Mouse (Mus musculus) midbrain, embryonic 11.5 days (tissue): ENCODE measurements around the gene Hacl1. TPM values are rescaled to one million over a fixed set of nuclear protein-coding genes. Genes with fewer than 3 reads are reported as not detected.

Experiments used
- ATAC-seq: fragments of 200-750 bp; cut with Nextera tagmentation; 2 replicates; pipeline ENCODE4 v1.8.0; 2017; ENCODE audit warnings: moderate TSS enrichment, moderate library complexity; ENCODE audit not compliant: low FRiP score
- DNase-seq: peaks from one replicate; pipeline ENCODE4 v3.0.0; 2015; ENCODE audit warnings: low spot score; ENCODE audit errors: missing footprints
- H3K27ac ChIP-seq: fragments of 300-500 bp; sonication (generic); 2 replicates; pipeline ENCODE4 v1.5.1; 2014; ENCODE audit warnings: low read depth, low read length
- H3K27me3 ChIP-seq: fragments of 300-500 bp; sonication (generic); 2 replicates; pipeline ENCODE4 v1.6.1; 2014; ENCODE audit warnings: mild to moderate bottlenecking, low read length, moderate library complexity, mixed read lengths; ENCODE audit not compliant: control insufficient read depth, insufficient read depth
- H3K36me3 ChIP-seq: fragments of 300-500 bp; sonication (generic); 2 replicates; pipeline ENCODE4 v1.6.1; 2014; ENCODE audit warnings: mild to moderate bottlenecking, low read length, moderate library complexity, mixed read lengths; ENCODE audit not compliant: control insufficient read depth, insufficient read depth
- H3K4me1 ChIP-seq: fragments of 300-500 bp; sonication (generic); 2 replicates; pipeline ENCODE4 v1.6.1; 2014; ENCODE audit warnings: low read length; ENCODE audit not compliant: control insufficient read depth, insufficient read depth
- H3K4me2 ChIP-seq: fragments of 300-500 bp; sonication (generic); 2 replicates; pipeline ENCODE4 v1.6.1; 2014; ENCODE audit warnings: mild to moderate bottlenecking, moderate library complexity
- H3K4me3 ChIP-seq: fragments of 300-500 bp; sonication (generic); 2 replicates; pipeline ENCODE4 v1.5.1; 2014; ENCODE audit warnings: low read depth, low read length
- H3K9ac ChIP-seq: fragments of 300-500 bp; sonication (generic); 2 replicates; pipeline ENCODE4 v1.6.1; 2014; ENCODE audit warnings: low read length
- H3K9me3 ChIP-seq: fragments of 300-500 bp; sonication (generic); 2 replicates; pipeline ENCODE4 v1.6.1; 2016; ENCODE audit warnings: low read length; ENCODE audit not compliant: control insufficient read depth
- WGBS: fragments of 180-500 bp; shearing (Covaris S2); extraction: QIAGEN DNeasy Blood & Tissue Kit; methylation state at CpG from one replicate; pipeline ENCODE4 v1.1.7; 2014; 5-methylcytosine and 5-hydroxymethylcytosine counted together
- polyA plus RNA-seq: library from polyadenylated mRNA; unstranded; fragments of >200 nt; fragmentation: Nextera tagmentation; extraction: Ambion mirVana; gene quantifications from 2 replicates; pipeline ENCODE4 v1.2.1, GENCODE M21; 2014

Hacl1 gene
- polyA plus RNA-seq, result 9.6 and 10.9 TPM in 2 replicates

DNA sequence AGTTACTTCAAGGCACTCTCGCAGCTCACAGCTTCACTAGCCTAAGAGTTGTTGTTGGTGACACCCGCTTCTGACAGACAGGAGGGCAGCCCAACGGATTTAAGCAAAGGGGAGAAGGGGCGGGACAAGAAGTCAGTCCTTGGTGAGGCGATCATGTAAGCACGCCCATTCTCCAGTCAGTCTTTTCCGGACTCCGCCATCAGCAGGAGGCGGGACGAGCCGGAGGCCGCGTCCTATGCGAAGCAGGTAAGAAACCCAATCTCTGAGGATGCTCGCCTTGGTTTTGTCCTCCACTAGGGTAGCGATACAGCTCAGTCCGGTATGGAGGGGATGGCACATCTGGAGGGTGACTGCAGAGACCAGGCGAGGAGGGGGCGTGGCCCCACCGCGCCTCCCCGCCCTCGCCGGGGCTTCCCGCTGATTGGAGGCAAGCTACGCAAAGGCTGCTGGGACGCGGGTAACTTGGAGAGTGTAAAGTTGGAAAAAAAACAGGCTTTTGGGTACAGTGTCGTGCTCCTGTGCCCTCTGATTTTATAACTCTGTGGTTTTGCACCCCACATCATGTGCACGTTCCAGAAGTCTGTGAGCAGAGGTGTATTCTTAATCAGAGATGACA, at the start of gene Hacl1, which contains the start of gene Btd:
TSS of gene Hacl1 (minus strand) at position 397 of the 616 bp plus-strand sequence.
TSS of gene Btd (plus strand) at position 139 of the 616 bp plus-strand sequence.
- DNase-seq, result peak; percentile 99
- ATAC-seq, result peak; percentile 97
- Histone ChIP-seq H3K27me3 (no peaks in the 10 kb centered on the region), H3K9ac (peak within 1 kb of the TSS; percentile 61), H3K4me2 (peak within 1 kb of the TSS; percentile 95), H3K27ac (peak within 1 kb of the TSS; percentile 32), H3K4me1 (peaks cover 8% of the 10 kb centered on the region; the same call in 1 of the 2 replicates), H3K4me3 (peak within 1 kb of the TSS; percentile 62), H3K36me3 (no peaks in the 10 kb centered on the region), H3K9me3 (no peaks in the 10 kb centered on the region)
- WGBS, result under 1% methylated on average over 30 of the region's 30 CpGs

GRCm38 (mm10) chr14:31686231-31686630, 45.1 kb upstream of the Hacl1 start:
- Histone ChIP-seq H3K9me3 (no peaks in the 10 kb centered on the region), H3K36me3 (no peaks in the 10 kb centered on the region), H3K27ac (no peak overlapping the region), H3K4me3 (no peak overlapping the region), H3K27me3 (no peaks in the 10 kb centered on the region), H3K4me2 (no peak overlapping the region), H3K9ac (no peak overlapping the region), H3K4me1 (no peaks in the 10 kb centered on the region; the same call in 1 of the 2 replicates)
- ATAC-seq, result no peak
- WGBS, result 97% methylated on average over 1 of the region's 1 CpGs
- DNase-seq, result peak; percentile 61

- Histone ChIP-seq H3K27ac (no peak overlapping the region), H3K9me3 (no peaks in the 10 kb centered on the region), H3K4me3 (no peak overlapping the region), H3K4me1 (no peaks in the 10 kb centered on the region; the same call in 1 of the 2 replicates), H3K27me3 (no peaks in the 10 kb centered on the region), H3K4me2 (no peak overlapping the region), H3K9ac (no peak overlapping the region), H3K36me3 (no peaks in the 10 kb centered on the region)
- 90% methylated on average over 10 of the region's 10 CpGs for WGBS
- ATAC-seq, result no peak
- DNase-seq, result peak; percentile 10
Observed at GRCm38 (mm10) chr14:31685680-31686079, 44.6 kb upstream of the Hacl1 start.

GRCm38 (mm10) chr14:31684343-31685040, 43.4 kb upstream of the Hacl1 start:
- no peaks in the 10 kb centered on the region for H3K27me3 ChIP-seq
- peak; percentile 56 for DNase-seq
- H3K9ac ChIP-seq, result no peak overlapping the region
- H3K36me3 ChIP-seq, result no peaks in the 10 kb centered on the region
- no peaks in the 10 kb centered on the region; the same call in 1 of the 2 replicates for H3K4me1 ChIP-seq
- no peak overlapping the region for H3K4me3 ChIP-seq
- no peak for ATAC-seq
- 82% methylated on average over 7 of the region's 7 CpGs for WGBS
- no peak overlapping the region for H3K27ac ChIP-seq
- H3K4me2 ChIP-seq, result no peak overlapping the region
- no peaks in the 10 kb centered on the region for H3K9me3 ChIP-seq

- H3K27ac ChIP-seq, result no peak overlapping the region
- H3K4me3 ChIP-seq, result no peak overlapping the region
- no peak for ATAC-seq
- no peaks in the 10 kb centered on the region for H3K9me3 ChIP-seq
- no peaks in the 10 kb centered on the region for H3K27me3 ChIP-seq
- DNase-seq, result peak; percentile 12
- WGBS, result 90% methylated on average over 2 of the region's 2 CpGs
- H3K9ac ChIP-seq, result no peak overlapping the region
- no peaks in the 10 kb centered on the region; the same call in 1 of the 2 replicates for H3K4me1 ChIP-seq
- H3K4me2 ChIP-seq, result no peak overlapping the region
- no peaks in the 10 kb centered on the region for H3K36me3 ChIP-seq
Observed at GRCm38 (mm10) chr14:31683610-31684009, 42.5 kb upstream of the Hacl1 start.

DNA sequence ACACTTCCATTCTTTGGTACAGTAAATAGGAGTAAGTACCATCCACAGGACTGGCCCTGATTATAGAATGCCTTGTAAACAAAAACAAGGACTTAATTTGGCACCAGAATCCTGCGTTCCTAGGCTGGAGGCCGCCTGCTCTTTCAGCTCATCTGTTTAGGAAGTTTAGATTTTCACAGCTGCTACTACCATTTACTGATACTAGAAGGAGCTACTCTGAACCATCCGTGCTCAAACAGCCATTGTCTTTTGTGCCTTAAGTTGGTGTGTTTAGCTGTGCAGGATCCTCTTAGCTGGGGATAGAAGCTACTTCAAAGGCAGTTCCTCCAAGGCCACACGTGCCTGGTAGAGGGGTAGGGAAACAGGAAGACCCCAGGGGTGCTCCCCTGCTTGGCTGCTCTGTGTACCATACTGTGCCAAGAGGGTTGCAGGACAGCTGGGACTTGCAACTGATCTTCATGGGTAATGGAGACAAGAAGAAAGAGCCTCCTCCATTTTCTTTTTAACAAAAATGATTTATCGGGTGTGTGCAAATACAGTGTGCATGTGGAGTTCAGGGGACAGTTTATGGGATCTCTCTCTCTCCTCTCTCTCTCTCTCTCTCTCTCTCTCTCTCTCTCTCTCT, 41.0 kb upstream of the Hacl1 start:
- H3K9me3 ChIP-seq, result no peaks in the 10 kb centered on the region
- no peak overlapping the region for H3K9ac ChIP-seq
- H3K27ac ChIP-seq, result no peak overlapping the region
- H3K4me1 ChIP-seq, result no peaks in the 10 kb centered on the region; the same call in 1 of the 2 replicates
- no peak for ATAC-seq
- H3K4me3 ChIP-seq, result no peak overlapping the region
- DNase-seq, result peak; percentile 76
- H3K36me3 ChIP-seq, result no peaks in the 10 kb centered on the region
- WGBS, result 47% methylated on average over 5 of the region's 5 CpGs
- no peaks in the 10 kb centered on the region for H3K27me3 ChIP-seq
- no peak overlapping the region for H3K4me2 ChIP-seq

DNA sequence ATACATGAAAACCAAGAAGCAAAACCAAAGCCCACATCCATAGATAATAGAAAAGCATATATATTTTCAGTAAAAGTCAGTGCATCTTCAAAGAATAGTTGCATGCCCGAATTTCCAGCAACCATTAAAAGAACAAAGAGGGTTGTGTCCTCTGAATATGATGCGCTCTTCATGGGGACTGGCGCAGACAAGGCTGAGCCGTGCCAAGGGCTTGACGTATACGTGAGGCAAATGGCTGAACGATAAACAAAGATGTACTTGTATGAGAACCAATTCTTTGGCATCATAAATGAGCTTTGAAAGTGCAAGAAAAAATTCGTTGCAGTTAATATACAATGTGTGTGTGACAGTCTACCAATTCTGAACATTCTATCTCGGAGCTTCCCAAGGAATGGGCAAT, 40.2 kb upstream of the Hacl1 start:
- WGBS, result 90% methylated on average over 9 of the region's 9 CpGs
- Histone ChIP-seq H3K36me3 (no peaks in the 10 kb centered on the region), H3K9me3 (no peaks in the 10 kb centered on the region), H3K4me3 (no peak overlapping the region), H3K4me2 (no peak overlapping the region), H3K4me1 (no peaks in the 10 kb centered on the region; the same call in 1 of the 2 replicates), H3K27ac (no peak overlapping the region), H3K9ac (no peak overlapping the region), H3K27me3 (no peaks in the 10 kb centered on the region)
- ATAC-seq (no peak), DNase-seq (no peak)

DNA sequence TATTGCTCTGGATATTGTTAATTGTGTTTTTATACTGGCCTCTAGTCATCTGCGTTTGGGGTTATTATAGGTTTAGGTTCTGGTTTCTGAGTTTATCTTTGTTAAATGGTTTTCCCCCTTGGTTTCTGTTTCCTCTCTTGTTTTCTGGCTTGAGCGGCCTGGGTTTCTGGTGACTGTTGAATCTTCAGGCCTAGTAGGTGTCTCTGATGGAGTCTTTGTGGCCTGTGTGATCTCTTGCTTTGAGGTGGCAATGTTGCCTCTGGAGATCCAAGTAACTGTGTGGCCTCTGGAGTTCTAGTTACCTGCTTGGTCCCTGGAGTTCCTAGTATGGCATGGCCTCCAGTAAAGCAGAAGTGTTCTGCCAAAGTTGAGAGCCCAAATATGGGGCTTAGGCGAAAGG, 39.6 kb upstream of the Hacl1 start:
- ATAC-seq, result no peak
- 88% methylated on average over 3 of the region's 3 CpGs for WGBS
- Histone ChIP-seq H3K27ac (no peak overlapping the region), H3K4me1 (no peaks in the 10 kb centered on the region; the same call in 1 of the 2 replicates), H3K36me3 (no peaks in the 10 kb centered on the region), H3K9me3 (no peaks in the 10 kb centered on the region), H3K27me3 (no peaks in the 10 kb centered on the region), H3K4me3 (no peak overlapping the region), H3K4me2 (no peak overlapping the region), H3K9ac (no peak overlapping the region)
- DNase-seq, result peak; percentile 54
